Mouse (Mus musculus) kidney, postnatal 0 days (tissue): ENCODE data around the gene Tnfsf12. TPM values are rescaled to one million over a fixed set of nuclear protein-coding genes. Genes with fewer than 3 reads are reported as not detected.

ENCODE experiments used
- ATAC-seq: fragments of 200-750 bp; cut with Nextera tagmentation; replicated peaks from 2 replicates; pipeline ENCODE4 v1.8.0; 2017; ENCODE audit warnings: low read depth, moderate number of reproducible peaks, moderate TSS enrichment, moderate library complexity; ENCODE audit not compliant: low FRiP score
- DNase-seq: peaks from one replicate; pipeline ENCODE4 v3.0.0-alpha.2; 2016; ENCODE audit warnings: low spot score
- H3K27ac ChIP-seq: fragments of 300-500 bp; sonication (generic); 2 replicates; pipeline ENCODE4 v1.5.1; 2014; ENCODE audit warnings: mild to moderate bottlenecking
- H3K27me3 ChIP-seq: fragments of 300-500 bp; sonication (generic); 2 replicates; pipeline ENCODE4 v1.6.1; 2014; ENCODE audit warnings: low read length, mixed read lengths; ENCODE audit not compliant: insufficient read depth
- H3K36me3 ChIP-seq: fragments of 300-500 bp; sonication (generic); 2 replicates; pipeline ENCODE4 v1.6.1; 2014; ENCODE audit warnings: low read length, mixed read lengths; ENCODE audit not compliant: insufficient read depth
- H3K4me1 ChIP-seq: fragments of 300-500 bp; sonication (generic); replicated peaks from 2 replicates; pipeline ENCODE4 v1.6.1; 2014; ENCODE audit warnings: antibody characterized with exemption, low read length, mixed read lengths; ENCODE audit not compliant: insufficient read depth
- H3K4me2 ChIP-seq: fragments of 300-500 bp; sonication (generic); 2 replicates; pipeline ENCODE4 v1.6.1; 2014; ENCODE audit warnings: mild to moderate bottlenecking, low read length, moderate library complexity, mixed read lengths
- H3K4me3 ChIP-seq: fragments of 300-500 bp; sonication (generic); replicated peaks from 2 replicates; pipeline ENCODE4 v1.5.1; 2014; ENCODE audit warnings: low read depth, low read length
- H3K9ac ChIP-seq: fragments of 300-500 bp; sonication (generic); 2 replicates; pipeline ENCODE4 v1.6.1; 2014; ENCODE audit warnings: low read depth, low read length
- H3K9me3 ChIP-seq: fragments of 300-500 bp; sonication (generic); replicated peaks from 2 replicates; pipeline ENCODE4 v1.6.1; 2016; ENCODE audit warnings: low read length, inconsistent platforms, mixed read lengths
- CTCF ChIP-seq: IDR thresholded peaks from 2 replicates; pipeline ENCODE4 v1.5.1; 2016; ENCODE audit warnings: antibody characterized with exemption, low read depth, mild to moderate bottlenecking, moderate library complexity
- WGBS: fragments of 180-500 bp; shearing (Covaris S2); extraction: QIAGEN DNeasy Blood & Tissue Kit; methylation state at CpG from one replicate; pipeline ENCODE4 v1.1.7; 2014; 5-methylcytosine and 5-hydroxymethylcytosine counted together
- microRNA counts: library from miRNA; unstranded; fragments of <30 nt; microRNA quantifications from one replicate; lab custom pipeline; 2015
- microRNA-seq: library from miRNA; unstranded; fragments of <30 nt; microRNA quantifications from one replicate; pipeline ENCODE4, GENCODE M21; 2016
- polyA plus RNA-seq: library from polyadenylated mRNA; unstranded; fragments of >200 nt; fragmentation: Nextera tagmentation; extraction: Ambion mirVana; gene quantifications from 2 replicates; pipeline ENCODE4 v1.2.1, GENCODE M21; 2015

Gene Tnfsf12
- polyA plus RNA-seq, 1 experiment from 2014 or later = 15.8 TPM

DNA sequence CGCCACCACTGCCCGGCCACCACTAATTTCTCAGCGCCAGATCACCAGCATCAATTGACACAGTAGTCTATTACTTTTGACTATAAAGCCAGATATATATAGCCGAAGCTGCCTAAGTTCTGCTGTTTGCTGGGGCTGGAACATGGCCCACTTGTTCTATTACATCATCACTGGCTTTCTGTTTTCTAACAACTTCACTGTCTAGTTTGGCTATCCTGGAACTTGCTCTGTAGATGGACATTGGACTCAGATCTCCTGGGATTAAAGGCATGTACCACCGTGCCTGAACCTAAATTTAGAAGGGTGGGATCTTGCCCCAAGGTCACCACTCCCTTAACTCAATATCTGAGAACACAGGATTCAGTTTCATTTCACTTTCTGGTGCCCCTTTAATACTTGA is 49.8 kb downstream of the Tnfsf12 start:
- H3K9ac ChIP-seq = no peak overlapping the region

More for the DNA sequence above, 49.8 kb downstream of the Tnfsf12 start:
- TF ChIP-seq CTCF = no peak
- no peak overlapping the region for H3K4me3 ChIP-seq
- 90% methylated on average over 5 of the region's 5 CpGs for WGBS
- no peaks in the 10 kb centered on the region for H3K27me3 ChIP-seq
- no peaks in the 10 kb centered on the region for H3K4me1 ChIP-seq
- no peak overlapping the region for H3K4me2 ChIP-seq
- H3K9me3 ChIP-seq = no peaks in the 10 kb centered on the region
- no peak overlapping the region for H3K27ac ChIP-seq
- no peak for ATAC-seq
- peaks cover 79% of the 10 kb centered on the region for H3K36me3 ChIP-seq
- no peak for DNase-seq

MicroRNAs encoded within 50 kb of the gene (microRNA counts, 519-probe panel; counts per million panel counts)
- microRNA mmu-miR-1934 (lab: Ali Mortazavi, UCI) = 330 counts per million, percentile 68 among the panel's probes with 10 or more counts

Small RNAs within 50 kb of the gene (microRNA-seq; reads per million reads assigned to microRNA genes)
- gene Mir1934 = 2.8 reads per million, percentile 6 among the genes with 10 or more reads in this experiment

Other genes with a start within 250 kb of the Tnfsf12 start
- 0.32 and 0.52 TPM in 2 replicates for gene Dnah2, start 146.7 kb downstream of the Tnfsf12 start, polyA plus RNA-seq
- 7.7 and 7.8 TPM in 2 replicates for gene Efnb3, start 135.6 kb downstream of the Tnfsf12 start, polyA plus RNA-seq
- 17.9 and 19.4 TPM in 2 replicates for gene Wrap53, start 115.6 kb downstream of the Tnfsf12 start, polyA plus RNA-seq
- gene Trp53, start 115.5 kb downstream of the Tnfsf12 start, polyA plus RNA-seq = 117 and 121 TPM in 2 replicates
- 13.7 and 16.3 TPM in 2 replicates for gene Atp1b2, start 89.9 kb downstream of the Tnfsf12 start, polyA plus RNA-seq
- gene Shbg, start 77.9 kb downstream of the Tnfsf12 start, polyA plus RNA-seq = 0.13 TPM in 1 of 2 replicates, not detected in the other
- 27.6 and 31.3 TPM in 2 replicates for gene Sat2, start 73.8 kb downstream of the Tnfsf12 start, polyA plus RNA-seq
- 17.4 and 18.4 TPM in 2 replicates for gene Fxr2, start 62.9 kb downstream of the Tnfsf12 start, polyA plus RNA-seq
- gene Sox15, start 40.5 kb downstream of the Tnfsf12 start, polyA plus RNA-seq = 0.28 and 0.32 TPM in 2 replicates
- gene Mpdu1, start 33.2 kb downstream of the Tnfsf12 start, polyA plus RNA-seq = 82.6 and 85.7 TPM in 2 replicates
- 10.4 and 12.8 TPM in 2 replicates for gene Cd68, start 29.7 kb downstream of the Tnfsf12 start, polyA plus RNA-seq
- gene Eif4a1, start 23.4 kb downstream of the Tnfsf12 start, polyA plus RNA-seq = 468 and 493 TPM in 2 replicates
- 52.2 and 59.4 TPM in 2 replicates for gene Senp3, start 13.8 kb downstream of the Tnfsf12 start, polyA plus RNA-seq
- gene Tnfsf13, start 10.1 kb downstream of the Tnfsf12 start, polyA plus RNA-seq = 0.43 and 0.89 TPM in 2 replicates
- gene Tnfsfm13, start 249 bp upstream of the Tnfsf12 start, polyA plus RNA-seq = 8.0 and 8.4 TPM in 2 replicates
- 19.0 and 21.0 TPM in 2 replicates for gene Polr2a, start 62.8 kb upstream of the Tnfsf12 start, polyA plus RNA-seq
- gene Slc35g3, start 66.1 kb upstream of the Tnfsf12 start, polyA plus RNA-seq = 0.17 TPM in 1 of 2 replicates, not detected in the other
- 2.7 and 3.3 TPM in 2 replicates for gene Zbtb4, start 70.1 kb upstream of the Tnfsf12 start, polyA plus RNA-seq
- 12.0 and 12.1 TPM in 2 replicates for gene Chrnb1, start 100.1 kb upstream of the Tnfsf12 start, polyA plus RNA-seq
- 0.63 and 0.98 TPM in 2 replicates for gene Fgf11, start 106.0 kb upstream of the Tnfsf12 start, polyA plus RNA-seq
- 22.9 and 23.0 TPM in 2 replicates for gene Tmem102, start 109.8 kb upstream of the Tnfsf12 start, polyA plus RNA-seq
- not detected in 2 replicates for gene Gm39566, start 119.4 kb upstream of the Tnfsf12 start, polyA plus RNA-seq
- gene Spem2, start 122.6 kb upstream of the Tnfsf12 start, polyA plus RNA-seq = not detected in 2 replicates
- not detected in 2 replicates for gene Spem1, start 126.3 kb upstream of the Tnfsf12 start, polyA plus RNA-seq
- gene Nlgn2, start 141.9 kb upstream of the Tnfsf12 start, polyA plus RNA-seq = 4.1 and 4.7 TPM in 2 replicates
- gene Tmem256, start 142.7 kb upstream of the Tnfsf12 start, polyA plus RNA-seq = 485 and 528 TPM in 2 replicates
- 96.4 and 102 TPM in 2 replicates for gene Plscr3, start 150.5 kb upstream of the Tnfsf12 start, polyA plus RNA-seq
- gene Tnk1, start 162.9 kb upstream of the Tnfsf12 start, polyA plus RNA-seq = 6.3 and 7.0 TPM in 2 replicates
- not detected in 2 replicates for gene Tmem95, start 182.2 kb upstream of the Tnfsf12 start, polyA plus RNA-seq
- 7.7 and 7.8 TPM in 2 replicates for gene Kctd11, start 185.6 kb upstream of the Tnfsf12 start, polyA plus RNA-seq
- 0.33 and 0.48 TPM in 2 replicates for gene Acap1, start 199.7 kb upstream of the Tnfsf12 start, polyA plus RNA-seq
- 12.5 and 13.0 TPM in 2 replicates for gene 2810408A11Rik, start 205.1 kb upstream of the Tnfsf12 start, polyA plus RNA-seq
- gene Neurl4, start 205.2 kb upstream of the Tnfsf12 start, polyA plus RNA-seq = 9.7 and 12.7 TPM in 2 replicates
- gene Gps2, start 218.0 kb upstream of the Tnfsf12 start, polyA plus RNA-seq = 63.0 and 65.0 TPM in 2 replicates
- gene Eif5a, start 226.1 kb upstream of the Tnfsf12 start, polyA plus RNA-seq = 1,371 and 1,476 TPM in 2 replicates
- gene Ybx2, start 239.9 kb upstream of the Tnfsf12 start, polyA plus RNA-seq = 6.8 and 7.5 TPM in 2 replicates